Mouse (Mus musculus) liver, embryonic 13.5 days (tissue): ENCODE data around the gene Catip. TPM values are rescaled to one million over a fixed set of nuclear protein-coding genes. Genes with fewer than 3 reads are reported as not detected.
"Not testable (repeated sequence)": the region's sequence is repeated elsewhere in the genome, so short reads cannot be mapped to it uniquely, and the experiment has no call there.

Experiments
- ATAC-seq: fragments of 200-750 bp; cut with Nextera tagmentation; 2 replicates; pipeline ENCODE4 v1.8.0; 2017; ENCODE audit warnings: low read depth, mild to moderate bottlenecking, moderate number of reproducible peaks, moderate library complexity
- DNase-seq: peaks from one replicate; pipeline ENCODE4 v3.0.0; 2022
- H3K27ac ChIP-seq: fragments of 300-500 bp; sonication (generic); 2 replicates; pipeline ENCODE4 v1.5.1; 2015; ENCODE audit warnings: moderate library complexity, mild to moderate bottlenecking, inconsistent platforms
- H3K27me3 ChIP-seq: fragments of 300-500 bp; sonication (generic); 2 replicates; pipeline ENCODE4 v1.6.1; 2015; ENCODE audit warnings: mild to moderate bottlenecking, inconsistent platforms
- H3K36me3 ChIP-seq: fragments of 300-500 bp; sonication (generic); 2 replicates; pipeline ENCODE4 v1.6.1; 2015; ENCODE audit warnings: mild to moderate bottlenecking, inconsistent platforms
- H3K4me1 ChIP-seq: fragments of 300-500 bp; sonication (generic); replicated peaks from 2 replicates; pipeline ENCODE4 v1.6.1; 2015; ENCODE audit warnings: inconsistent platforms
- H3K4me2 ChIP-seq: fragments of 300-500 bp; sonication (generic); 2 replicates; pipeline ENCODE4 v1.6.1; 2015; ENCODE audit warnings: inconsistent platforms, mild to moderate bottlenecking, moderate library complexity
- H3K4me3 ChIP-seq: fragments of 300-500 bp; sonication (generic); replicated peaks from 2 replicates; pipeline ENCODE4 v1.5.1; 2015; ENCODE audit warnings: mild to moderate bottlenecking, inconsistent platforms
- H3K9ac ChIP-seq: fragments of 300-500 bp; sonication (generic); 2 replicates; pipeline ENCODE4 v1.6.1; 2015; ENCODE audit warnings: mild to moderate bottlenecking, inconsistent platforms
- H3K9me3 ChIP-seq: fragments of 300-500 bp; sonication (generic); replicated peaks from 2 replicates; pipeline ENCODE4 v1.6.1; 2016; ENCODE audit warnings: inconsistent platforms
- WGBS: fragments of 180-500 bp; shearing (Covaris S2); methylation state at CpG from one replicate; pipeline ENCODE4 v1.1.7; 2015; ENCODE audit not compliant: insufficient replicate concordance; 5-methylcytosine and 5-hydroxymethylcytosine counted together
- polyA plus RNA-seq: library from polyadenylated mRNA; unstranded; fragments of >200 nt; fragmentation: Nextera tagmentation; extraction: Ambion mirVana; gene quantifications from 2 replicates; pipeline ENCODE4 v1.2.1, GENCODE M21; 2015

The Catip gene
- polyA plus RNA-seq, 1 experiment from 2014 or later: 0.13 TPM

DNA sequence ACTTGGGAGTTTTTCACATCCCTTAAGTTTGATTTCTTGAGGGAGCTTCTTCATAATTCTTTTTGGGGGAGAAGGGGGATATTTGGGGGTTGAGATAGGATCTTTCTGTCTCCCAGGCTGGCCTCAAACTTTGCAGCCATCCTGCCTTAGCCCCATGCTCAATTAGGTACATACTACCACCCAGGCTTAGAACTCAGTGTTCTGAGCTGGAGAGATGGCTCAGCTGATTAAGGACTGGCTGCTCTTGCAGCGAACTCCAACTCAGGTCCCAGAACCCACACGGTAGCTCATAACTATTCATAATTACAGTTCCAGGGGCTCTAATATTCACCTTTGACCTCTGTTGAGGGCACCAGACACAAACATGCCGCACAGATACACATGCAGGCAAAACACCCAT lies 27.3 kb upstream of the Catip start:
- WGBS: 71% methylated on average over 3 of the region's 3 CpGs
- H3K27me3 ChIP-seq: peaks cover 7% of the 10 kb centered on the region
- H3K9ac ChIP-seq: no peak overlapping the region
- no peaks in the 10 kb centered on the region for H3K36me3 ChIP-seq
- peaks cover 38% of the 10 kb centered on the region for H3K4me1 ChIP-seq
- H3K4me3 ChIP-seq: no peak overlapping the region
- no peak overlapping the region for H3K27ac ChIP-seq
- no peak overlapping the region for H3K4me2 ChIP-seq
- ATAC-seq (no peak), DNase-seq (no peak)
- H3K9me3 ChIP-seq: no peaks in the 10 kb centered on the region

DNA sequence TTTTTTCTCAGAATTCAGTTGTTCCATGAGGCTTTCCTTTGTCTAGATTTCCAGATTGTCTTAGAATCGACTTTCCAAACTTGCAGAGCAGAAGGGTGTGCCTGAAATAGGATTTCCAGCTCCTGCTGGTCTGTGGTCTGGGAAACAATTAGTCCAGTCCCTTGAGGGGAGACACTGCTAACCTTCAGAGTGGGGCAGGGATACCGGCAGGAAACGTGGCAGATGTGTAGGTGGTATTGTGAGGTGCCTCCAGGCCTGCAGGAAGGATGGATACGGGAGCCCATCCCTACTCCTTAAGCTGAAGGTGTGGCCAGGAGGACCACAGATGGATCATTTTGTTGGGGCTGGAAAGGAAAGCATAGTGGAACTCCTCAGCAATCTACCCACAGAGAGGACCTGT lies 26.9 kb upstream of the Catip start:
- no peak overlapping the region for H3K4me2 ChIP-seq
- H3K27me3 ChIP-seq: peaks cover 7% of the 10 kb centered on the region
- 56% methylated on average over 4 of the region's 4 CpGs for WGBS
- H3K36me3 ChIP-seq: no peaks in the 10 kb centered on the region
- H3K27ac ChIP-seq: no peak overlapping the region
- H3K4me1 ChIP-seq: peaks cover 36% of the 10 kb centered on the region
- no peak for ATAC-seq
- no peak overlapping the region for H3K9ac ChIP-seq
- H3K4me3 ChIP-seq: no peak overlapping the region
- no peaks in the 10 kb centered on the region for H3K9me3 ChIP-seq
- no peak for DNase-seq

DNA sequence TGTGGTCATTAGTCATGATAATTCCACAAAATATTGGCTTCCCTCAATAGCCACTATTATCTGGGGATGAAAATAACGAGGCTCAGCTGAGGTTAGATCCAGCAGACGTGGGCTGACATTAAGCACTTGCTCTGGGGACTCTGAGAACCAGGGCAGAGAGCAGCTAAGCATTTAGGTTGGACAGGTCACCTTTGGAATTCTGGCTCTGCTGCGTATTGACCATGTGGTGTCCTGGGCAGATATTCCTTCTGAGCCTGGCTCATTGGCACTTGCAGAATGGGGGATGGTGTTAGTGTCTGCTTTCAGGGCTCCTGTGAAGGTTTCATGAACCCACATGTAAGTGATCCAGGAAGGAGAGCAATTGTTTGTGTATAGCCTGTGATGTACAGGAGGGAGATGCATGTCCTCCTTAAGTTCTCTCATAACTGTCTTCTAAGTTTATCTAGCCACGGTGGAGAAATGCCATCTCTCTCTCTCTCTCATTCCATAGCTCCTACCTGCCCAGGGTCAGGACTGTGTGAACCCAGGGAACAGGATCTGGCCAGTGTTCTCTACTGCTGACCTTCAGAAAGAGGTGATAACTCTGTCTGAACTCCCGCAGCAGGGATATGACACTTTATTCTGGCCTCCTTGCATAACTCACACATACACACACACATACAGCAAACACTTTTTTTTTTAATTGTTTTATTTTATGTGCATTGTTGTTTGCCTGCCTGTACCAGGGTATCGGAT lies 26.3 kb upstream of the Catip start:
- ATAC-seq (no peak), DNase-seq (no peak)
- H3K36me3 ChIP-seq: no peaks in the 10 kb centered on the region
- WGBS: 64% methylated on average over 6 of the region's 6 CpGs
- H3K4me3 ChIP-seq: no peak overlapping the region
- H3K9ac ChIP-seq: no peak overlapping the region
- H3K4me2 ChIP-seq: no peak overlapping the region
- H3K9me3 ChIP-seq: no peaks in the 10 kb centered on the region
- no peak overlapping the region for H3K27ac ChIP-seq
- H3K27me3 ChIP-seq: peaks cover 7% of the 10 kb centered on the region
- peaks cover 35% of the 10 kb centered on the region for H3K4me1 ChIP-seq

DNA sequence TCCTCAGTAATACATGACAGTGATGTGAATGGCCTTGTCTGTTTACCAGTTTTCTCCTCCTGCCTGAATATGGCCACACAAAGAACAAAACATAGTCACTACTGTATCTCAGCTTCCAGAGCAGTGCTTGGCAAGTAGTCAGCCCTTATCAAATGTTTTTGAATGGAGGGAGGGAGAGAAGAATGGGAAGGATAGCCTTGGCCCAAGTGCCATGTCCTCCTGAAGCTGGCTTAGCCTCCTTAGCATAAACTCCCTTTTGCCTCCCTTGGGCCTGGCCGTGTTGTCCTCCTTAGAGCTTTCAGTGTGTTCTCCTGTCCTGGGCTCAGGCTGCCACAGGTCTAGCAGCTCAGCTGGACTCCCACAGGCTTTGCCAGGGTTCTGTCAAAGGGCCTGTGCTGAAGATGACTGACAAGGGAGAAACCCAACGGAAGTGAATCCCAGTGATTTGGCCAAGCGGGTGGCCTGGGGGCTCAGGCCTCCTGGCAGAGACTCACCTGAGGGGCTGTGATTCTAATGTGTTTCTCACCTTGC lies 24.6 kb upstream of the Catip start:
- H3K27me3 ChIP-seq: peaks cover 7% of the 10 kb centered on the region
- no peaks in the 10 kb centered on the region for H3K36me3 ChIP-seq
- no peak overlapping the region for H3K4me3 ChIP-seq
- H3K9me3 ChIP-seq: no peaks in the 10 kb centered on the region
- WGBS: 70% methylated on average over 3 of the region's 3 CpGs
- no peak overlapping the region for H3K4me2 ChIP-seq
- H3K27ac ChIP-seq: no peak overlapping the region
- ATAC-seq: no peak
- DNase-seq: no peak
- H3K4me1 ChIP-seq: peaks cover 19% of the 10 kb centered on the region
- no peak overlapping the region for H3K9ac ChIP-seq

DNA sequence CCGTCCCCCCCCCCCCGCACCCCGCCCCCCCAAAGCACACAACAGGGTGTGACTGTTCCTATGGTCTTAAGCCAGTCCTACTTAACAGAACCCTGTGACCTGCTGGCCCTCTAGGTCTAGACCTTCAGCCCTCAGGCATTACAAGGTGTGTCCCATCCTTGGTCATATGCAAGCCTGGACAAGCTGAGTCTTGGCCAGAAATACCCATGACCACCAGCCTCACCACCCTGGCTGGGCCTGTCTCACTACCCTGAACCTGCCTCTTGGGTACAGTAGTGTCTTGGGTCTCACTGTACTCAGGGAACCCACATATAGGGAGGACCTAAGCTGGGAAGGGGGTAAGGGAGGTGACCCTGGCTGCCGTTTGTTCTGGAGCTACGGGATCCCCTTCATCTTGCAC lies 23.9 kb upstream of the Catip start:
- Histone ChIP-seq H3K9ac (no peak overlapping the region), H3K9me3 (no peaks in the 10 kb centered on the region), H3K36me3 (no peaks in the 10 kb centered on the region), H3K27ac (no peak overlapping the region), H3K4me2 (no peak overlapping the region), H3K4me3 (no peak overlapping the region), H3K4me1 (peaks cover 17% of the 10 kb centered on the region), H3K27me3 (peaks cover 5% of the 10 kb centered on the region)
- ATAC-seq (no peak), DNase-seq (no peak)
- WGBS: 76% methylated on average over 5 of the region's 5 CpGs

DNA sequence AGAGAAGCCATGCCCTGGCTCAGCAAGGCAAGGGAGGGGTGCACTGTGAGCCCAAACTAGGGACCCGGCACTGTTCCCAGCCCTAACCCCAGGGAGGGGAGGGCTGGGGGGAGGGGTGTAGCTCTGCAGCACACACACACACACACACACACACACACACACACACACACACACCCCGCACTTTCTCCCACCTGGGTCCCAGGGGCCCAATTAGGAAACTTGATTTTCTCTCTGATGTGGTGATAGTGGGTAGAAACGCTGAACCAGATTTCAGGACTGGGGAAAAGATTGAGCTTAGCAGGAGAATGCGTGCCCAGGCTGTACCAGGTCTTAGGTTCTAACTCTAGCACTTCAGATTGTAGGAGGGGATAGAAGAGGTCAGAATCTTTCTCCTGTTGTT lies 23.3 kb upstream of the Catip start:
- no peaks in the 10 kb centered on the region for H3K36me3 ChIP-seq
- 77% methylated on average over 4 of the region's 4 CpGs for WGBS
- peaks cover 17% of the 10 kb centered on the region for H3K4me1 ChIP-seq
- no peaks in the 10 kb centered on the region for H3K27me3 ChIP-seq
- ATAC-seq (no peak), DNase-seq (no peak)
- no peak overlapping the region for H3K4me3 ChIP-seq
- H3K9ac ChIP-seq: no peak overlapping the region
- no peak overlapping the region for H3K4me2 ChIP-seq
- H3K27ac ChIP-seq: no peak overlapping the region
- no peaks in the 10 kb centered on the region for H3K9me3 ChIP-seq

DNA sequence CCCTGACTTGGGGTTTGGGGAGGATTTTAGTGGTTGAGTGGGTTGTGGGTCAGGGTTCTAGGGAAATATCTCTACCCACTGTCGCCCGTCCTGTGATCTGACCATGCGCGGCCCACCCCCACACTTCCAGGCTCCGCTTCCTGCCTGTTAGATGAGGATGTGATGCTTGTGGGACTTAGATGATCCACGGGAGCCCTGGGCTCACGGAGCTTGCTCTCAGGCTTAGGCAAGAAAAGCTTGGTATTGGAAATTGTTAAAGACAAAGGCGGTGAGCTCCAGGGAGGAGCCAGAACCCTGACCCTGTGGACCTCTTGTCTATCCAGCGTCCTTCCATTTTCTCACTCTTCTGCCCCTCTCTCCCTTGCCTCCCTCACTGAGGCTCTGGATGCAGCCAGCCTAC lies 22.0 kb upstream of the Catip start:
- Histone ChIP-seq H3K4me1 (peaks cover 17% of the 10 kb centered on the region), H3K27me3 (no peaks in the 10 kb centered on the region), H3K4me3 (no peak overlapping the region), H3K4me2 (no peak overlapping the region), H3K36me3 (no peaks in the 10 kb centered on the region), H3K27ac (no peak overlapping the region), H3K9ac (no peak overlapping the region), H3K9me3 (no peaks in the 10 kb centered on the region)
- DNase-seq (no peak), ATAC-seq (no peak)
- 82% methylated on average over 9 of the region's 9 CpGs for WGBS

DNA sequence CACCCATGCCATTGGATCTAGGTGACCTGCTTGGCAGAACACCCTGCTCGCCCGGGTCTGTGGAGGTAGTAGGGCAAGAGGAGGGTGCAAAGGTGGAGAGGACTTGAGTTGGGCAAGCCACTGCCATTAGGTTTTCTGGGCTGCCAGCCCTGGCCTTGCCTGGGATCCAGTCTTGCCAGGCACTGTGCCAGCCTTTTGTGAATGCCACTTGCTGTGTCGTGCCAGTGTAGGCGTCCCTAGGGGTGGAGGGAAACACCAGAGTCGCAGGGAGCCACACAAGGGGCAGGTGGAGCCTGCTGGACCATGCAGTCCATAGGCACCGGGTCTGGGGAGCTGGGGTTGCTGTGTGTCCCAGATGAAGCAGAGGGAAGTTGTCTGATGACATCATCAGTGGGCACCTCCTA lies 21.5 kb upstream of the Catip start:
- peaks cover 17% of the 10 kb centered on the region for H3K4me1 ChIP-seq
- H3K9me3 ChIP-seq: no peaks in the 10 kb centered on the region
- no peak overlapping the region for H3K4me2 ChIP-seq
- no peaks in the 10 kb centered on the region for H3K36me3 ChIP-seq
- H3K4me3 ChIP-seq: no peak overlapping the region
- no peak overlapping the region for H3K27ac ChIP-seq
- no peak overlapping the region for H3K9ac ChIP-seq
- 0 out of 2 replicates have a peak, but pooled peaks have one; percentile 24 for ATAC-seq
- 82% methylated on average over 6 of the region's 6 CpGs for WGBS
- no peaks in the 10 kb centered on the region for H3K27me3 ChIP-seq
- DNase-seq: no peak

DNA sequence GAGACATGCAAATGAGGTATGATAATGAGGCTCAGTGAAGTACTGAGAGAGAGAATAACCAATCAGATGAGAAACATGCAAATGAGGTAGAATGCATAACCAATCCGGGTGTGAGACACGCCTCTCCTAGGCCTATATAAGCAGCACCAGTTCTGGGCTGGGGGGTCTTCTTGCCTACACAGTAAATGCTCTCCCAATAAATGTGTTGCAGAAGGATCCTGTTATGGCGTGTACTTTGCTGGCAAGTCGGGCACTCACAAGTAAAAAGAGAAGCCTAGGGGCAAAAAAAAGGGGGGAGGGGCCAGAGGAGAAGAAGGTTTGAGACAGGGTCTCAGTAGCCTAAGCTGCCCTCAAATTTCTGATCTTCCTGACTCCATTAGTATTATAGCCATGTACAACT lies 20.9 kb upstream of the Catip start:
- not testable (repeated sequence) for H3K9me3 ChIP-seq, H3K4me2 ChIP-seq, H3K9ac ChIP-seq, H3K4me3 ChIP-seq, H3K27me3 ChIP-seq, ATAC-seq, H3K27ac ChIP-seq, DNase-seq, H3K36me3 ChIP-seq
- H3K4me1 ChIP-seq: peaks cover 17% of the 10 kb centered on the region
- WGBS: 72% methylated on average over 4 of the region's 4 CpGs

DNA sequence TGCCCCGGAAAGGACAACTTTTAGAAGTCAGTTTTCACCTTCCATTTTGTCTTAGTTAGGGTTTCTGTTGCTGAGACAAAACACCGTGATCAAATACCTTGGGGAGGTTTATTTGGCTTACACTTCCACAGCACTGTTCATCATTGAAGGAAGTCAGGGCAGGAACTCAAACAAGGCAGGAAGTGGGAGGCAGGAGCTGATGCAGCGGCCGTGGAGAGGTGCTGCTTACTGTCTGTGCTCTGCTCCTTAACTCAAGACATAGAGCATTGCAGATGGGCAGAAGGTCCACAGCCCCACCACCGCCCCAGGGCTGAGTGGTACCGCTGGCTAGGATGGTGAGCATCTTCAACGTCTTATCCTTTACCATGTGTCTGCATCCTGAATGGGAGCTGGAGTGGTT lies 20.0 kb upstream of the Catip start:
- no peak for DNase-seq
- H3K4me1 ChIP-seq: peaks cover 17% of the 10 kb centered on the region
- no peak for ATAC-seq
- H3K4me3 ChIP-seq: no peak overlapping the region
- no peak overlapping the region for H3K4me2 ChIP-seq
- H3K27ac ChIP-seq: no peak overlapping the region
- no peak overlapping the region for H3K9ac ChIP-seq
- WGBS: 69% methylated on average over 7 of the region's 7 CpGs
- H3K9me3 ChIP-seq: no peaks in the 10 kb centered on the region
- H3K27me3 ChIP-seq: no peaks in the 10 kb centered on the region
- H3K36me3 ChIP-seq: no peaks in the 10 kb centered on the region

DNA sequence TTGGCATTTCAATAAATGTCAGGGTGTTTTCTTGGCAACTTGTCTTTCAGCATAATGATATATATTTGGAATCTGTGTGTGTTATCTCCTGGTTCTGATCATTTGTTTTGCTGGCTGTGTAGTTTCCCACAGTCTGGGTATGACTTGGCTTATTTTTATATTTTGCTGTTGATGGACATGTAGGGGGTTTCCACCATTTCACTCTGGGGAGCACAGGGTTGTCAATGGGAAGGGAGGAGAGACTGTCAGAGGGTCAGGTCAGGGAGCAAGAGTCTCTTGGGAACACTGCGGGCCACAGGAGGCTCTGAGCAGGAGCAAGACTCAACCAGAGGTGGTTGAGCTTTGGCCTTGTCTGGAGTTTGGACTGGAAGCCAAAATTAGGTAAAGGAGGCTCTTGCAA lies 19.6 kb upstream of the Catip start:
- no peaks in the 10 kb centered on the region for H3K9me3 ChIP-seq
- ATAC-seq (no peak), DNase-seq (no peak)
- no peak overlapping the region for H3K27ac ChIP-seq
- H3K4me1 ChIP-seq: peaks cover 17% of the 10 kb centered on the region
- no peak overlapping the region for H3K4me3 ChIP-seq
- H3K4me2 ChIP-seq: no peak overlapping the region
- no peaks in the 10 kb centered on the region for H3K27me3 ChIP-seq
- no peaks in the 10 kb centered on the region for H3K36me3 ChIP-seq
- no peak overlapping the region for H3K9ac ChIP-seq
- WGBS: 96% methylated on average over 1 of the region's 1 CpGs

DNA sequence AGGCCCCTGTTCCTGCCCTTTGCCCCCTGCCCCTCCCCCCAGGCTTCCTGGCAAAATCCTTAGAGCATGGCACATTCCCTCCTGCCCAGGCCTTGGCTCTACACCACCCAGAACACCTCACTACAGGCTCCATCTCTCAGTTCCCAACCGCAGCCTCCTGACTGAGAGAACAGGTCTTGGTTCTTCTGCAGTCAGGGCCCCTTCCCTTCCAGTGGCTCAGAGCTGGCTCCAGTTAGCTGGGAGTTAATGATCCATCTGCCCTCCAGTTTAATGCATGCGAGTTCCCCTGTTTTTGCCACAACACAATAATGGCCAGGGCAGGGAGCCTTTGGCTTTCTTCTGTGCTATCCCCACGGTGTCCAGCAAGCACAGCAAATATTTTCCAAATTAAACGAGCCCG lies 18.7 kb upstream of the Catip start:
- H3K4me2 ChIP-seq: no peak overlapping the region
- DNase-seq: no peak
- H3K4me1 ChIP-seq: peaks cover 17% of the 10 kb centered on the region
- H3K36me3 ChIP-seq: no peaks in the 10 kb centered on the region
- H3K9me3 ChIP-seq: no peaks in the 10 kb centered on the region
- no peak overlapping the region for H3K27ac ChIP-seq
- no peak overlapping the region for H3K9ac ChIP-seq
- H3K4me3 ChIP-seq: no peak overlapping the region
- 62% methylated on average over 5 of the region's 5 CpGs for WGBS
- H3K27me3 ChIP-seq: no peaks in the 10 kb centered on the region
- ATAC-seq: no peak
